Mouse (Mus musculus) C2C12 (cell line): ENCODE data around the gene Tnf. TPM values are rescaled to one million over a fixed set of nuclear protein-coding genes. Genes with fewer than 3 reads are reported as not detected.

Experiments used
- H3K27me3 ChIP-seq: one replicate; pipeline ENCODE4 v1.6.1; 2011; ENCODE audit not compliant: control insufficient read depth, insufficient read depth, insufficient read length
- H3K36me3 ChIP-seq: one replicate; pipeline ENCODE4 v1.6.1; 2011; ENCODE audit not compliant: control insufficient read depth, insufficient read depth
- H3K4me3 ChIP-seq: one replicate; pipeline ENCODE4 v1.5.1; 2011; ENCODE audit warnings: mild to moderate bottlenecking, control low read depth; ENCODE audit not compliant: poor library complexity, insufficient read depth, severe bottlenecking
- H3K79me2 ChIP-seq: one replicate; pipeline ENCODE4 v1.6.1; 2011; ENCODE audit not compliant: control insufficient read depth, insufficient read depth
- H3K79me3 ChIP-seq: one replicate; pipeline ENCODE4 v1.6.1; 2011; ENCODE audit warnings: low read depth, control low read depth
- H3ac ChIP-seq: one replicate; pipeline ENCODE3; 2011; ENCODE audit warnings: low read depth; ENCODE audit not compliant: control insufficient read depth, insufficient read length
- CEBPB ChIP-seq: IDR thresholded peaks from one replicate; pipeline ENCODE4 v1.6.1; 2011; ENCODE audit warnings: low read depth, mild to moderate bottlenecking, control low read depth, moderate library complexity
- CTCF ChIP-seq: IDR thresholded peaks from one replicate; pipeline ENCODE4 v1.5.1; 2011; ENCODE audit not compliant: control insufficient read depth, insufficient read depth, insufficient read length
- FOSL1 ChIP-seq: IDR thresholded peaks from one replicate; pipeline ENCODE4 v1.8.0; 2011; ENCODE audit warnings: mild to moderate bottlenecking, low read length; ENCODE audit not compliant: poor library complexity, insufficient read depth, severe bottlenecking
- MAX ChIP-seq: IDR thresholded peaks from one replicate; pipeline ENCODE4 v1.6.1; 2011; ENCODE audit warnings: mild to moderate bottlenecking, control low read depth
- MYOD1 ChIP-seq: IDR thresholded peaks from one replicate; pipeline ENCODE4 v1.6.1; 2011; ENCODE audit warnings: low read depth; ENCODE audit not compliant: control insufficient read depth, insufficient read length
- MYOG ChIP-seq: IDR thresholded peaks from one replicate; pipeline ENCODE4 v1.6.1; 2011; ENCODE audit not compliant: control insufficient read depth, insufficient read length; ENCODE audit errors: extremely low read depth
- USF1 ChIP-seq: IDR thresholded peaks from one replicate; pipeline ENCODE4 v1.6.1; 2011; ENCODE audit warnings: low read depth, mild to moderate bottlenecking, control low read depth, moderate library complexity
- polyA plus RNA-seq: library from polyadenylated mRNA; unstranded; fragments of >200 nt; fragmentation: generic; extraction: Trizol; gene quantifications from one replicate; pipeline ENCODE4 v1.2.1, GENCODE M21; 2012; ENCODE audit warnings: missing spikeins

Tnf gene
- polyA plus RNA-seq, 1 experiment: not detected

DNA sequence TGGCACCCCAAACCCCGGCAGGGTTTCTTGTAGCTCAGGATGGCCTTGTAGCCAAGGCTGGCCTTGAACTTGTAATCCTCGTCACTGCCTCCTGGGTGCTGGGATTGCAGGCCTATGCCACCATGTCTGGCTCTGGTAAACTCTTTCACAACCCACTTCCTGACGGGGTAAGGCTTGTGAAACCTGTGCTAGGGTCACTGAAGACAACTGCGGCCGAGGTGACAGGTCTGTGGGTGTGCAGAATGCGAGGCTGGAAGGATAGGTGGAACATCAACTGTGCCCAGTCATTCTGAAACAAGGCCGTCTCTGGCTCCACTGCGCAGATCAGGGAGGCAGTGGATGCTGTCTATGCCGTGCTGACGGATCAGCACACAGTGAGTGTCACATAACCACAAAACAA is 29.2 kb upstream of the Tnf start:
- Histone ChIP-seq H3K79me3 (peaks cover 23% of the 10 kb centered on the region), H3K36me3 (peaks cover 40% of the 10 kb centered on the region), H3K79me2 (peaks cover 75% of the 10 kb centered on the region), H3K4me3 (no peak overlapping the region), H3K27me3 (no peaks in the 10 kb centered on the region), H3ac (no peak overlapping the region)
- TF ChIP-seq FOSL1 (no peak), CTCF (no peak), MYOG (no peak), MYOD1 (no peak), MAX (no peak), CEBPB (no peak), USF1 (no peak)

DNA sequence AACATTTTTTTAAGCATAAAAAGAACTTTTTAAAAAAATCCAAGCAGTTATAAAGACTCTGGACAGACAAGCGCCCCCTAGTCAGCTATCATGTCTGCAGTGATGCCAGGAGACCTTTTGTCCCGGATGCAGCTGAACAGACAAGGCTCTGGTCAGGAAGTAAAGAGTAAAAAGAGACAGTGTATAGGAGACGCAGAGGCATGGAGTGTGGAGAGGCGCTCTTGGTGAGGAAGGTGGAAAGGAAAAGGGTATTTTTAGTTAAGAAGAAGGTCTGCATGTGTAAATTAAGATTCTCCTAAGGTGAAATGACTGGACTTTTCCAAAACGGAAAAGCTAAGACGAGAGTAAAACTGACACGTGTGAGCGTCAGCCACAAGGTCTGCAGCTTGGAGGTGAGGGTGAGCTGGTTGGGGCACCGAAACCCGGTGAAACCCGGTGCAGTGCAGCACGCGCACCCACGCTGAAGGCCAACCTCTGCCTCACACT is 24.8 kb upstream of the Tnf start:
- no peak overlapping the region for H3ac ChIP-seq

DNA sequence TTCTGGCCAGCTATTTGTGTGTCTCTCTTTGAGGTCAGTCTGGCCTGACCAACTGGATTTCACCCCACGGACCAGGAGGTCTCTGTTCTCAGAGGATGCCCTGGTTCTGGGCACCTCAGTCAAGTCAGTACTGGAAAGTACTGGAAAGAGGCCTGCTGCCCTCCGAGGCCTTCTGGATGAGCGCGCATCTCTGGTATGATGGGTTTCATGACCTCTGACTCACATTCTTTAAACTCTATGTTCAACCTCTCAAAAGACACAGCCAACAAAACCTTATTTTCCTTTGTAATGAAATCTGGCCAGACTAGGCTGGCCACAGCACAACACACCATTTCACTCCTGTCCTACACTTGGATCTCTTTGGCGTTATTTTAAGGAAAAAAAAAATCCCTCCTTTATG is 23.6 kb upstream of the Tnf start:
- Histone ChIP-seq H3K36me3 (peaks cover 29% of the 10 kb centered on the region), H3K4me3 (no peak overlapping the region)
- TF ChIP-seq MYOD1 (no peak), MYOG (no peak), FOSL1 (no peak)

More for the DNA sequence above, 24.8 kb upstream of the Tnf start:
- Histone ChIP-seq H3K27me3 (no peaks in the 10 kb centered on the region), H3K79me2 (peaks cover 48% of the 10 kb centered on the region), H3K4me3 (no peak overlapping the region), H3K36me3 (peaks cover 35% of the 10 kb centered on the region), H3K79me3 (peaks cover 10% of the 10 kb centered on the region)
- TF ChIP-seq FOSL1: no peak
- no peak for TF ChIP-seq MYOG
- TF ChIP-seq USF1: no peak
- no peak for TF ChIP-seq MAX
- TF ChIP-seq CTCF: no peak
- TF ChIP-seq CEBPB: no peak
- TF ChIP-seq MYOD1: no peak

DNA sequence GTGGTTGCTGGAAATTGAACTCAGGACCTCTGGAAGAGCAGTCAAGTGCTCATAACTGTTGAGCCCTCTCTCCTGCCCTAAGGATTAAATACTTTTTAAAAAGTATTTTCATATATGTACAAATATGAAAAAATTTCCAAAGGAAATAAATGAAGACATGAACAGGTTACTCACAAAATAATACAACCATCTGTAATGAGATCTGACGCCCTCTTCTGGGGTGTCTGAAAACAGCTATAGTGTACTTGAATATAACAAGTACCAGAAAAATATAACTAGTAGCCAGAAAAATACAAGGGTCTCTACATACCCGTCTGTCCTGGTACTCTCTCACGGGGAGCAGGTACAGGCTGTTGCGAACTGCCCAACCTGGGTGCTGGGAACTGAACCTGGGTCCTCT is 22.8 kb upstream of the Tnf start:
- H3K79me2 ChIP-seq: peaks cover 29% of the 10 kb centered on the region
- no peak overlapping the region for H3ac ChIP-seq
- peaks cover 2% of the 10 kb centered on the region for H3K79me3 ChIP-seq
- TF ChIP-seq FOSL1 (no peak), MYOD1 (no peak), MAX (no peak), CEBPB (no peak), MYOG (no peak), USF1 (no peak), CTCF (no peak)
- H3K36me3 ChIP-seq: peaks cover 23% of the 10 kb centered on the region
- H3K4me3 ChIP-seq: no peak overlapping the region
- no peaks in the 10 kb centered on the region for H3K27me3 ChIP-seq

More for the DNA sequence above, 23.6 kb upstream of the Tnf start:
- peaks cover 2% of the 10 kb centered on the region for H3K79me3 ChIP-seq
- H3K27me3 ChIP-seq: no peaks in the 10 kb centered on the region
- peaks cover 37% of the 10 kb centered on the region for H3K79me2 ChIP-seq
- H3ac ChIP-seq: no peak overlapping the region

DNA sequence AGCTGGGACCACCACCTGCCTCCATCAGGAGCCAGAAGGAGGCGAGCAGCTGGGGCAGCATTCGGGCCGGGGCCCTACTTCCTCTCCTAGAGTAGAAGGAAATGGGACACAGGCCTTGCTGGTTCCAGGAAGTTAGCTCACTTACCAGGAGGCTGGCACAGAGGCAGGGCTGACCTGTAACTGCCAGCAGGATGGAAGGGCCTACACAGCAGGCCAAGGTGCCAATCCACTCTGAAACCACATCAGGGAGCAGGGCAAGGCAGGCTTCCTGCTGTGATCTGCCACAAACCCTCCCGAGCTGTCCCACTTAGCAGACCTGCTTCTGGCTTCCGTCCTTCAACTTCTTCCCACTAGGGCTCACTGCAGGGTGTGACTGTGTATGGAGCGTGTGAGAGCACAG is 20.5 kb upstream of the Tnf start:
- Histone ChIP-seq H3K36me3 (peaks cover 20% of the 10 kb centered on the region), H3K4me3 (no peak overlapping the region), H3K79me2 (peaks cover 20% of the 10 kb centered on the region), H3ac (no peak overlapping the region), H3K79me3 (peaks cover 2% of the 10 kb centered on the region), H3K27me3 (no peaks in the 10 kb centered on the region)
- TF ChIP-seq USF1 (no peak), CEBPB (no peak)

DNA sequence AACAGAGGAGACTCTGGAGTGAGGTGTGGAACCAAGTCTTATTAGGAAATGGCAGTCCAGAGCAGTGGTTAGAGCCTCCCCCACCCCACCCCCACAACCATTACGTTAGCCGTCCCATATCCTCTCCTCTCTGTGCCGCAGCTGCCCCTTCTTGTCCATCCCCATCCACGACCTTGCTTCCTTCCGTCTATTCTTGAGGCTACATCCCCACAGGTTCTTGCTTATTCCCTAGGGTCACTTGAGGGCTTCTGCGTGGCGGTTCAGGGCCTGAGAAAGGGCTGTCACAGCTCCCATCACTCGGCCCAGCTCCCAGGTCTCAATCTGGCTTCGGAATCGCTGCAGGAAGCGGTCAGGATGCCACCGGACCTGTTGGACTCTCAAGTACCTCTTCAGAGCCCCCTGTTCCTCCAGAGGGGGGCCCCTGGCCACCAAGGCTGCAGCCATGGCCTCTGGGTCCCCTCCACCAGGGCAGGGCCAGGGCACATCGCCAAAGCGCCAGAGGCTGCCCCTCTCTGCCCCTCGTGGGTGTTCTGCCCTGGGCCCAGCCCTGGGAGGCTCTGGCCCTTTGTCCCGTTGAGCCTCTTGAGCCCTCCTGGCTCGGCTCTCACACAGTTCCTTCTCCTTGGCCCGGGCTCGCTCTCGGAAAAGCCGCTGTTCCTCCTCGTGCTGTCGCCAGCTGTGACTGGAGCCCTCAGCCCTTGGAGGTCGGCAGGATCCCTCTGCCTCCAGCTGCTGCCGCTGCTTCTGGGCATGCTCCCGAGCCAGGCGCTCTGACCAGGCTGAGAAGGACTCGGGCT is 18.5 kb upstream of the Tnf start, which contains the start of gene Gm16181:
TSS of gene Gm16181 (plus strand) at position 679 of the 797 bp plus-strand sequence.
- Histone ChIP-seq H3K79me2 (peaks cover 6% of the 10 kb centered on the region), H3K79me3 (peaks cover 2% of the 10 kb centered on the region), H3K36me3 (peaks cover 20% of the 10 kb centered on the region), H3K4me3 (no peak within 1 kb of the TSS), H3ac (no peak within 1 kb of the TSS), H3K27me3 (no peaks in the 10 kb centered on the region)
- no peak for TF ChIP-seq CEBPB
- TF ChIP-seq FOSL1: no peak
- no peak for TF ChIP-seq MYOG
- no peak for TF ChIP-seq MYOD1
- no peak for TF ChIP-seq USF1
- TF ChIP-seq MAX: no peak
- no peak for TF ChIP-seq CTCF
